Mouse (Mus musculus) midbrain, embryonic 14.5 days (tissue): ENCODE data around the gene Syt9. TPM values are rescaled to one million over a fixed set of nuclear protein-coding genes. Genes with fewer than 3 reads are reported as not detected.

Source experiments
- ATAC-seq: fragments of 200-750 bp; cut with Nextera tagmentation; 2 replicates; pipeline ENCODE4 v1.8.0; 2017; ENCODE audit warnings: moderate number of reproducible peaks, moderate library complexity; ENCODE audit not compliant: low FRiP score, low TSS enrichment
- DNase-seq: peaks from one replicate; pipeline ENCODE4 v3.0.0-alpha.2; 2015
- H3K27ac ChIP-seq: fragments of 300-500 bp; sonication (generic); replicated peaks from 2 replicates; pipeline ENCODE4 v1.5.1; 2014; ENCODE audit warnings: mild to moderate bottlenecking, low read depth, low read length, moderate library complexity
- H3K27me3 ChIP-seq: fragments of 300-500 bp; sonication (generic); 2 replicates; pipeline ENCODE4 v1.6.1; 2014; ENCODE audit warnings: low read length, control low read depth, mixed read lengths; ENCODE audit not compliant: control insufficient read depth, insufficient read depth
- H3K36me3 ChIP-seq: fragments of 300-500 bp; sonication (generic); 2 replicates; pipeline ENCODE4 v1.6.1; 2014; ENCODE audit warnings: low read length, control low read depth; ENCODE audit not compliant: control insufficient read depth, insufficient read depth
- H3K4me1 ChIP-seq: fragments of 300-500 bp; sonication (generic); 2 replicates; pipeline ENCODE4 v1.6.1; 2014; ENCODE audit warnings: mild to moderate bottlenecking, antibody characterized with exemption, low read length, control low read depth; ENCODE audit not compliant: control insufficient read depth, insufficient read depth
- H3K4me2 ChIP-seq: fragments of 300-500 bp; sonication (generic); 2 replicates; pipeline ENCODE4 v1.6.1; 2014; ENCODE audit warnings: mild to moderate bottlenecking, low read length, moderate library complexity
- H3K4me3 ChIP-seq: fragments of 300-500 bp; sonication (generic); replicated peaks from 2 replicates; pipeline ENCODE4 v1.5.1; 2014; ENCODE audit warnings: low read depth, low read length
- H3K9ac ChIP-seq: fragments of 300-500 bp; sonication (generic); replicated peaks from 2 replicates; pipeline ENCODE4 v1.6.1; 2014; ENCODE audit warnings: mild to moderate bottlenecking, low read length, moderate library complexity
- H3K9me3 ChIP-seq: fragments of 300-500 bp; sonication (generic); 2 replicates; pipeline ENCODE4 v1.6.1; 2016; ENCODE audit warnings: low read length, control low read depth, mixed read lengths; ENCODE audit not compliant: control insufficient read depth
- WGBS: fragments of 180-500 bp; shearing (Covaris S2); extraction: QIAGEN DNeasy Blood & Tissue Kit; methylation state at CpG from one replicate; pipeline ENCODE4 v1.1.7; 2014; 5-methylcytosine and 5-hydroxymethylcytosine counted together
- polyA plus RNA-seq: library from polyadenylated mRNA; unstranded; fragments of >200 nt; fragmentation: Nextera tagmentation; extraction: Ambion mirVana; gene quantifications from 2 replicates; pipeline ENCODE4 v1.2.1, GENCODE M21; 2014

Gene Syt9
- polyA plus RNA-seq = 9.7 and 10.6 TPM in 2 replicates

- peak within 1 kb of the TSS; percentile 76 for H3K4me3 ChIP-seq
- H3K27me3 ChIP-seq = peaks cover 20% of the 10 kb centered on the region
- peak within 1 kb of the TSS; percentile 98 for H3K4me2 ChIP-seq
- no peaks in the 10 kb centered on the region for H3K9me3 ChIP-seq
- peak within 1 kb of the TSS; percentile 66 for H3K9ac ChIP-seq
- peak; percentile 89 for ATAC-seq
- H3K36me3 ChIP-seq = no peaks in the 10 kb centered on the region
- H3K4me1 ChIP-seq = peaks cover 6% of the 10 kb centered on the region; the same call in 1 of the 2 replicates
- 1% methylated on average over 92 of the region's 102 CpGs for WGBS
- DNase-seq = peak; percentile 82
- 0 out of 2 replicates have a peak within 1 kb of the TSS, but pooled peaks have one; percentile 37 for H3K27ac ChIP-seq
Observed at GRCm38 (mm10) chr7:107370232-107371125, at the start of gene Syt9. Gene Syt9 (plus strand): TSS chr7:107370728.

- 89% methylated on average over 5 of the region's 5 CpGs for WGBS
- no peak overlapping the region for H3K4me2 ChIP-seq
- H3K36me3 ChIP-seq = no peaks in the 10 kb centered on the region
- no peaks in the 10 kb centered on the region for H3K9me3 ChIP-seq
- no peak overlapping the region for H3K9ac ChIP-seq
- ATAC-seq = no peak
- H3K27me3 ChIP-seq = no peaks in the 10 kb centered on the region
- H3K4me3 ChIP-seq = no peak overlapping the region
- DNase-seq = no peak
- H3K4me1 ChIP-seq = no peaks in the 10 kb centered on the region
- H3K27ac ChIP-seq = no peak overlapping the region
Observed at GRCm38 (mm10) chr7:107339013-107339412, 31.5 kb upstream of the Syt9 start.

- Histone ChIP-seq H3K27me3 (no peaks in the 10 kb centered on the region), H3K9me3 (no peaks in the 10 kb centered on the region), H3K27ac (no peak overlapping the region), H3K9ac (no peak overlapping the region), H3K36me3 (no peaks in the 10 kb centered on the region), H3K4me3 (no peak overlapping the region), H3K4me1 (no peaks in the 10 kb centered on the region), H3K4me2 (no peak overlapping the region)
- ATAC-seq = no peak
- 61% methylated on average over 3 of the region's 3 CpGs for WGBS
- DNase-seq = no peak
Observed at GRCm38 (mm10) chr7:107339560-107340057, 30.9 kb upstream of the Syt9 start.

- Histone ChIP-seq H3K9me3 (no peaks in the 10 kb centered on the region), H3K27ac (no peak overlapping the region), H3K4me2 (no peak overlapping the region), H3K36me3 (no peaks in the 10 kb centered on the region), H3K9ac (no peak overlapping the region), H3K4me1 (no peaks in the 10 kb centered on the region), H3K27me3 (no peaks in the 10 kb centered on the region), H3K4me3 (no peak overlapping the region)
- DNase-seq (no peak), ATAC-seq (no peak)
- WGBS = 76% methylated on average over 1 of the region's 1 CpGs
Observed at GRCm38 (mm10) chr7:107340221-107340620, 30.3 kb upstream of the Syt9 start.

GRCm38 (mm10) chr7:107341519-107342190 lies 28.9 kb upstream of the Syt9 start:
- no peaks in the 10 kb centered on the region for H3K27me3 ChIP-seq
- H3K4me3 ChIP-seq = no peak overlapping the region
- ATAC-seq (no peak), DNase-seq (no peak)
- H3K27ac ChIP-seq = no peak overlapping the region
- no peaks in the 10 kb centered on the region for H3K9me3 ChIP-seq
- no peaks in the 10 kb centered on the region for H3K36me3 ChIP-seq
- H3K4me2 ChIP-seq = no peak overlapping the region
- no peak overlapping the region for H3K9ac ChIP-seq
- H3K4me1 ChIP-seq = no peaks in the 10 kb centered on the region
- 67% methylated on average over 8 of the region's 8 CpGs for WGBS

GRCm38 (mm10) chr7:107349201-107349600 lies 21.3 kb upstream of the Syt9 start:
- H3K27ac ChIP-seq = no peak overlapping the region
- H3K4me2 ChIP-seq = no peak overlapping the region
- no peak overlapping the region for H3K4me3 ChIP-seq
- no peaks in the 10 kb centered on the region for H3K9me3 ChIP-seq
- H3K4me1 ChIP-seq = no peaks in the 10 kb centered on the region
- ATAC-seq (no peak), DNase-seq (no peak)
- no peak overlapping the region for H3K9ac ChIP-seq
- no peaks in the 10 kb centered on the region for H3K36me3 ChIP-seq
- WGBS = 69% methylated on average over 1 of the region's 1 CpGs
- H3K27me3 ChIP-seq = no peaks in the 10 kb centered on the region

GRCm38 (mm10) chr7:107362153-107362552 lies 8.4 kb upstream of the Syt9 start:
- no peak overlapping the region for H3K9ac ChIP-seq
- no peak overlapping the region for H3K27ac ChIP-seq
- no peaks in the 10 kb centered on the region for H3K27me3 ChIP-seq
- no peak overlapping the region for H3K4me3 ChIP-seq
- ATAC-seq = no peak
- WGBS = 88% methylated on average over 3 of the region's 3 CpGs
- H3K36me3 ChIP-seq = no peaks in the 10 kb centered on the region
- DNase-seq = no peak
- no peaks in the 10 kb centered on the region for H3K9me3 ChIP-seq
- no peaks in the 10 kb centered on the region for H3K4me1 ChIP-seq
- no peak overlapping the region for H3K4me2 ChIP-seq

- H3K36me3 ChIP-seq = no peaks in the 10 kb centered on the region
- H3K4me1 ChIP-seq = no peaks in the 10 kb centered on the region
- no peak overlapping the region for H3K27ac ChIP-seq
- H3K4me3 ChIP-seq = no peak overlapping the region
- WGBS = 85% methylated on average over 3 of the region's 3 CpGs
- ATAC-seq (no peak), DNase-seq (no peak)
- no peaks in the 10 kb centered on the region for H3K9me3 ChIP-seq
- no peaks in the 10 kb centered on the region for H3K27me3 ChIP-seq
- no peak overlapping the region for H3K4me2 ChIP-seq
- no peak overlapping the region for H3K9ac ChIP-seq
Observed at GRCm38 (mm10) chr7:107362634-107363033, 7.9 kb upstream of the Syt9 start.
